Mouse (Mus musculus): ENCODE measurements at regions not wholly inside any gene's neighbourhood (a gene's known extent, or its start where the extent isn't known, plus 50 kb on each side); places are given as distances from the start of the nearest gene placed in this dataset.

GRCm38 (mm10) chr19:15465063-15465760 is 481.9 kb downstream of the Psat1 start:
- no peak for DNase-seq

- DNase-seq: no peak
Measured at GRCm38 (mm10) chr19:15457793-15458192, 489.3 kb downstream of the Psat1 start.

- DNase-seq: no peak
Measured at GRCm38 (mm10) chr19:15456943-15457735, 490.0 kb downstream of the Psat1 start.

- no peak for DNase-seq
Measured at GRCm38 (mm10) chr19:15448989-15449388, 498.1 kb downstream of the Psat1 start.

- DNase-seq: no peak
Measured at GRCm38 (mm10) chr19:15431798-15432197, 515.3 kb downstream of the Psat1 start.

- DNase-seq: no peak
Measured at GRCm38 (mm10) chr19:15421311-15421710, 525.8 kb downstream of the Psat1 start.

GRCm38 (mm10) chr19:15398624-15399023 is 548.5 kb downstream of the Psat1 start:
- no peak for DNase-seq

GRCm38 (mm10) chr19:15371682-15372081 is 575.5 kb downstream of the Psat1 start:
- DNase-seq: no peak

- no peak for DNase-seq
Measured at GRCm38 (mm10) chr19:15366951-15367350, 580.2 kb downstream of the Psat1 start.

GRCm38 (mm10) chr19:15357181-15357580 is 590.0 kb downstream of the Psat1 start:
- DNase-seq: no peak

- no peak for DNase-seq
Measured at GRCm38 (mm10) chr19:15348356-15348755, 598.8 kb downstream of the Psat1 start.

GRCm38 (mm10) chr19:15342229-15342628 is 604.9 kb downstream of the Psat1 start:
- DNase-seq: no peak

GRCm38 (mm10) chr19:15340305-15340983 is 606.7 kb downstream of the Psat1 start:
- DNase-seq: no peak

- no peak for DNase-seq
Measured at GRCm38 (mm10) chr19:15339979-15340304, 607.2 kb downstream of the Psat1 start.

GRCm38 (mm10) chr19:15330155-15330554 is 617.0 kb downstream of the Psat1 start:
- no peak for DNase-seq

GRCm38 (mm10) chr19:15299474-15299873 is 647.7 kb downstream of the Psat1 start:
- peak; percentile 5 for DNase-seq

- DNase-seq: no peak
Measured at GRCm38 (mm10) chr19:15285016-15285415, 662.1 kb downstream of the Psat1 start.

- DNase-seq: no peak
Measured at GRCm38 (mm10) chr19:15242781-15243180, 644.9 kb upstream of the Tle4 start.

- DNase-seq: no peak
Measured at GRCm38 (mm10) chr19:15230129-15230927, 632.5 kb upstream of the Tle4 start.

- DNase-seq: no peak
Measured at GRCm38 (mm10) chr19:15217387-15217786, 619.5 kb upstream of the Tle4 start.

GRCm38 (mm10) chr19:15214651-15215050 is 616.8 kb upstream of the Tle4 start:
- no peak for DNase-seq

GRCm38 (mm10) chr19:15212881-15213280 is 615.0 kb upstream of the Tle4 start:
- no peak for DNase-seq

GRCm38 (mm10) chr19:15203039-15203438 is 605.2 kb upstream of the Tle4 start:
- DNase-seq: no peak

All from lung, postnatal 14 days (tissue).